Mouse (Mus musculus) frontal cortex, adult 2 months (tissue): Measurements from ENCODE around the gene Kirrel. TPM values are rescaled to one million over a fixed set of nuclear protein-coding genes. Genes with fewer than 3 reads are reported as not detected.

ENCODE experiments used
- DNase-seq, 2 experiments: peaks; one replicate each; pipeline ENCODE4 v3.0.0; 2022; ENCODE audit warnings: low spot score in 1 of 2; ENCODE audit errors: extremely low spot score in 1 of 2
- polyA plus RNA-seq: library from polyadenylated mRNA; depleted of rRNA; stranded (reverse); fragments of >200 nt; gene quantifications from 2 replicates; pipeline ENCODE4 v1.2.3, GENCODE M21; 2012

The Kirrel gene
- polyA plus RNA-seq, 1 experiment, result 5.4 TPM

GRCm38 (mm10) chr3:87093718-87094117 lies 80.8 kb downstream of the Kirrel start:
- no peak for DNase-seq

GRCm38 (mm10) chr3:87089694-87090565 lies 84.6 kb downstream of the Kirrel start:
- peak; percentile 38 to 91 for DNase-seq

- DNase-seq, result no peak
These were observed 87.4 kb downstream of the Kirrel start for GRCm38 (mm10) chr3:87087146-87087545.

- peak in 1 of 2 experiments; percentile 64 for DNase-seq
These were observed 92.3 kb downstream of the Kirrel start for GRCm38 (mm10) chr3:87082235-87082634.

GRCm38 (mm10) chr3:87079751-87080150 lies 94.8 kb downstream of the Kirrel start:
- DNase-seq, result no peak

- DNase-seq, result no peak
These were observed 95.2 kb downstream of the Kirrel start for GRCm38 (mm10) chr3:87079301-87079700.

GRCm38 (mm10) chr3:87077681-87078080 lies 96.9 kb downstream of the Kirrel start:
- no peak for DNase-seq

- DNase-seq, result no peak
These were observed 97.6 kb downstream of the Kirrel start for GRCm38 (mm10) chr3:87076899-87077298.

- DNase-seq, result no peak
These were observed 98.4 kb downstream of the Kirrel start for GRCm38 (mm10) chr3:87076161-87076560.

GRCm38 (mm10) chr3:87072612-87073515 lies 101.7 kb downstream of the Kirrel start:
- DNase-seq, result no peak

- DNase-seq, result no peak
These were observed 102.4 kb downstream of the Kirrel start for GRCm38 (mm10) chr3:87072191-87072590.

- no peak for DNase-seq
These were observed 107.1 kb downstream of the Kirrel start for GRCm38 (mm10) chr3:87067396-87067975.

GRCm38 (mm10) chr3:87053939-87054338 lies 120.6 kb downstream of the Kirrel start:
- DNase-seq, result no peak

- no peak for DNase-seq
These were observed 126.7 kb downstream of the Kirrel start for GRCm38 (mm10) chr3:87047801-87048200.

- DNase-seq, result no peak
These were observed 132.8 kb downstream of the Kirrel start for GRCm38 (mm10) chr3:87041733-87042132.

GRCm38 (mm10) chr3:87038500-87038899 lies 136.0 kb downstream of the Kirrel start:
- no peak for DNase-seq

- no peak for DNase-seq
These were observed 140.5 kb downstream of the Kirrel start for GRCm38 (mm10) chr3:87034061-87034460.

GRCm38 (mm10) chr3:87033357-87033756 lies 141.2 kb downstream of the Kirrel start:
- peak; percentile 49 to 91 for DNase-seq

- DNase-seq, result peak; percentile 11 to 83
These were observed 143.7 kb downstream of the Kirrel start for GRCm38 (mm10) chr3:87030855-87031254.
